Mouse (Mus musculus) 3134 (cell line): ENCODE measurements around the gene Flywch2.

ENCODE experiments used
- DNase-seq: peaks from one replicate; pipeline ENCODE4 v3.0.0-alpha.2; 2011; ENCODE audit warnings: low spot score; ENCODE audit not compliant: insufficient read length; ENCODE audit errors: extremely low read depth

The Flywch2 gene

DNA sequence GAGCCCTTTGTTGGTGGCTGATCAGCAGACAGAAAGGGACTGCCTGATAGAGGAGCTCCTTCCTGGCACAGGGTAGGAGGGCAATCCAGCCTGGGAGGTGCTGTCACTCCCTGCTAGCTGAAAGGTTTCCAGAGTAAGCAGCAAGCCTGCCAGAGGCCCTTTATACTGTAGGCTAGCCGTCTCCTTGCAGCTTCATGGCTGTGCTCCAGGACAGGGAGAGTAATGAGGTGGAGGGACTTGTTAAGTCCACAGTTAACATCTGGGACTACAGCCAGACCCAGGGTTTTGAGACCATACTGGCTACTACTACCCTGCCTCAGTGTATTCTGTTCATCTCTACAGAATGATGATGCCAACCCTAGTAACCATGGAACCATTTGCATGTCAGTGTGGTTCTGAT lies 51.5 kb downstream of the Flywch2 start:
- DNase-seq: no peak

DNA sequence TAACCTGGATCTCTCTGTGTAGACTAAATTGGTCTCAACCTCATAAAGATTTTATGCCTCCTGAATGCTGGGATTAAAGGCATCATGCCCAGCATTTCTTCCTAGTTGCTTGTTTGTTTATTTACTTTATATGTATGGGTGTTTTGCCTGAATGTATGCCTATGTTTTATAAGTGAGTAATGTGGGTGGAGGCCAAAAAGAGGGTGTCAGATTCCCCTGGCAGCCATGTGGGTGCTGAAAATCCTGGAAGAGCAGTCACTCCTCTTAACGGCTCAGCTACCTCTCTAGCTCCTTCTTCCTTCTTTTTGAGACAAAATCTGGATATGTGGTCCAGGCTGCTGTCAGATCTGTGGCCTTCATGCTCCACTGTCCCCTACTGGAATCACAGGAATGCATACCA lies 55.4 kb downstream of the Flywch2 start:
- DNase-seq: no peak
